In genomic region chr7:82330860-82331259, GRCm38 (mm10) we compare ENCODE assay signal across 22 mouse cellular contexts. TPM values are rescaled to one million over a fixed set of nuclear protein-coding genes. Genes with fewer than 3 reads are reported as not detected.
A peak's percentile ranks its signal among the peaks of the same experiment; 100 is the strongest.
DNase-seq lines count a peak whose midpoint lies in the region; ATAC-seq and TF ChIP-seq lines count a peak whose summit lies in the region.
"Had no signal": no experiment of that assay in that cellular context is flagged by ENCODE, and none has a peak within 500 bp of the region (broad histone marks: within the 10 kb centered on the region; RNA-seq: fewer than 3 reads in every experiment).

No protein-coding gene starts in this region.

- H3K79me2 ChIP-seq in myocyte (ENCODE audit: control insufficient read depth, insufficient read depth): no peaks in the 10 kb centered on the region

- no peak overlapping the region for H3K9ac ChIP-seq in heart, embryonic 11.5 days (ENCODE audit: low read depth, low read length)
- no peak overlapping the region for H3K9ac ChIP-seq in forebrain, embryonic 13.5 days
- H3K9ac ChIP-seq: embryonic facial prominence, embryonic 15.5 days; forebrain, embryonic 15.5 days; heart, embryonic 15.5 days; hindbrain, embryonic 14.5 days; intestine, embryonic 15.5 days had no signal

- no peak overlapping the region for H3K4me2 ChIP-seq in heart, embryonic 11.5 days
- peak overlapping the region; percentile 42 for H3K4me2 ChIP-seq in myocyte (ENCODE audit: low read depth)
- no peak overlapping the region for H3K4me2 ChIP-seq in forebrain, embryonic 13.5 days
- H3K4me2 ChIP-seq: embryonic facial prominence, embryonic 15.5 days; forebrain, embryonic 15.5 days; heart, embryonic 15.5 days; hindbrain, embryonic 14.5 days; intestine, embryonic 15.5 days had no signal

- intact Hi-C loops in gastrocnemius, adult 2 months (cut with DNase I): no loop called here

- no peaks in the 10 kb centered on the region for H3K9me3 ChIP-seq in heart, embryonic 11.5 days (replicated peaks; ENCODE audit: control insufficient read depth, low read length)
- H3K9me3 ChIP-seq in forebrain, embryonic 13.5 days (replicated peaks): no peaks in the 10 kb centered on the region
- H3K9me3 ChIP-seq in embryonic facial prominence, embryonic 10.5 days: no peaks in the 10 kb centered on the region
- H3K9me3 ChIP-seq: embryonic facial prominence, embryonic 15.5 days; forebrain, embryonic 10.5 days; forebrain, embryonic 15.5 days; heart, embryonic 15.5 days; hindbrain, embryonic 10.5 days; intestine, embryonic 15.5 days had no signal

- TF ChIP-seq POLR2A in myocyte (IDR thresholded peaks at IDR 0.05; ENCODE audit: insufficient read length, low read depth): no peak

- WGBS in heart, embryonic 11.5 days (ENCODE audit: insufficient replicate concordance): 64% methylated on average over 6 of the region's 6 CpGs
- WGBS in forebrain, embryonic 13.5 days: 81% methylated on average over 6 of the region's 6 CpGs
- 78% methylated on average over 6 of the region's 6 CpGs for WGBS in embryonic facial prominence, embryonic 10.5 days

- TF ChIP-seq CTCF in gastrocnemius, adult 2 months (IDR thresholded peaks at IDR 0.05): no peak

- H3K4me3 ChIP-seq in heart, embryonic 11.5 days (ENCODE audit: low read depth, low read length): no peak overlapping the region
- no peak overlapping the region for H3K4me3 ChIP-seq in myocyte
- H3K4me3 ChIP-seq in gastrocnemius, adult 2 months: no peak overlapping the region
- no peak overlapping the region for H3K4me3 ChIP-seq in forebrain, embryonic 13.5 days
- no peak overlapping the region for H3K4me3 ChIP-seq in embryonic facial prominence, embryonic 10.5 days
- H3K4me3 ChIP-seq: embryonic facial prominence, embryonic 15.5 days; erythroblast, embryonic 14.5 days; forebrain, embryonic 10.5 days; forebrain, embryonic 15.5 days; heart, embryonic 15.5 days; hindbrain, embryonic 10.5 days; intestine, embryonic 15.5 days had no signal

- no peak overlapping the region for H3ac ChIP-seq in myocyte (ENCODE audit: control insufficient read depth, insufficient read length)

- peaks cover 27% of the 10 kb centered on the region for H3K27me3 ChIP-seq in heart, embryonic 11.5 days (ENCODE audit: control insufficient read depth, insufficient read depth, low read length)
- no peaks in the 10 kb centered on the region for H3K27me3 ChIP-seq in myocyte (ENCODE audit: control insufficient read depth, insufficient read depth, insufficient read length)
- H3K27me3 ChIP-seq in forebrain, embryonic 13.5 days: peaks cover 30% of the 10 kb centered on the region
- peaks cover 52% of the 10 kb centered on the region for H3K27me3 ChIP-seq in embryonic facial prominence, embryonic 10.5 days (replicated peaks; ENCODE audit: low read depth, poor library complexity, severe bottlenecking)

- no peaks in the 10 kb centered on the region for H3K36me3 ChIP-seq in heart, embryonic 11.5 days (ENCODE audit: control insufficient read depth, insufficient read depth, low read length)
- no peaks in the 10 kb centered on the region for H3K36me3 ChIP-seq in myocyte (ENCODE audit: control insufficient read depth, insufficient read depth)
- no peaks in the 10 kb centered on the region for H3K36me3 ChIP-seq in forebrain, embryonic 13.5 days (ENCODE audit: poor library complexity, severe bottlenecking)
- H3K36me3 ChIP-seq in embryonic facial prominence, embryonic 10.5 days (replicated peaks): no peaks in the 10 kb centered on the region
- H3K36me3 ChIP-seq: embryonic facial prominence, embryonic 15.5 days; forebrain, embryonic 10.5 days; forebrain, embryonic 15.5 days; G1E; heart, embryonic 15.5 days; hindbrain, embryonic 10.5 days; intestine, embryonic 15.5 days had no signal

- DNase-seq in heart, adult 11 months: peak; percentile 84
- DNase-seq in A20 (ENCODE audit: low read depth, low spot score): peak; percentile 36
- DNase-seq in gastrocnemius, adult 2 months: no peak
- DNase-seq in embryonic facial prominence, embryonic 10.5 days (ENCODE audit: low spot score): no peak
- DNase-seq: adrenal gland, postnatal 10 days; cerebellum, adult 11-12 months; cerebellum, adult 9-11 months; cerebellum, postnatal 36 days; gastrocnemius, postnatal 14 days had no signal

- H3K4me1 ChIP-seq in heart, embryonic 11.5 days (ENCODE audit: control insufficient read depth, insufficient read depth, low read length): peaks cover 2% of the 10 kb centered on the region; the same call in 1 of the 2 replicates
- H3K4me1 ChIP-seq in forebrain, embryonic 13.5 days: peaks cover 28% of the 10 kb centered on the region
- H3K4me1 ChIP-seq in embryonic facial prominence, embryonic 10.5 days: peaks cover 9% of the 10 kb centered on the region

- ATAC-seq in heart, embryonic 11.5 days (replicated peaks; ENCODE audit: insufficient number of reproducible peaks, low FRiP score, low TSS enrichment): no peak
- ATAC-seq in granulocyte monocyte progenitor cell, adult 5-6 weeks (replicated peaks; ENCODE audit: poor library complexity, severe bottlenecking): peak; percentile 82
- ATAC-seq in forebrain, embryonic 13.5 days: no peak
- ATAC-seq: forebrain, embryonic 15.5 days; intestine, embryonic 15.5 days had no signal

- no peak overlapping the region for H3K27ac ChIP-seq in heart, embryonic 11.5 days (ENCODE audit: low read depth, low read length)
- no peak overlapping the region for H3K27ac ChIP-seq in gastrocnemius, adult 2 months
- H3K27ac ChIP-seq in forebrain, embryonic 13.5 days: no peak overlapping the region
- H3K27ac ChIP-seq in embryonic facial prominence, embryonic 10.5 days (replicated peaks): no peak overlapping the region
- H3K27ac ChIP-seq: embryonic facial prominence, embryonic 15.5 days; forebrain, embryonic 10.5 days; forebrain, embryonic 15.5 days; heart, embryonic 15.5 days; hindbrain, embryonic 10.5 days; hindbrain, embryonic 14.5 days; intestine, embryonic 15.5 days had no signal

TF ChIP-seq in myocyte, 11 proteins besides CTCF, POLR2A, EP300 and RAD21:
- no peak for TF ChIP-seq POLR2AphosphoS2 (IDR thresholded peaks at IDR 0.05; ENCODE audit: insufficient read length, low read depth)
- TF ChIP-seq REST (IDR thresholded peaks at IDR 0.05; ENCODE audit: insufficient read depth, insufficient read length): no peak
- TF ChIP-seq TCF3 (IDR thresholded peaks at IDR 0.05; ENCODE audit: insufficient read length, low read depth): no peak
- TF ChIP-seq MYOD1 (IDR thresholded peaks at IDR 0.05; ENCODE audit: control insufficient read depth in 1 of 3, insufficient read length in 2 of 3, low read depth in 2 of 3): no peak
- no peak for TF ChIP-seq E2F4 (IDR thresholded peaks at IDR 0.05; ENCODE audit: insufficient read depth)
- TF ChIP-seq TCF12 (IDR thresholded peaks at IDR 0.05; ENCODE audit: insufficient read depth, poor library complexity, severe bottlenecking): no peak
- no peak for TF ChIP-seq USF1 (IDR thresholded peaks at IDR 0.05; ENCODE audit: low read depth)
- no peak for TF ChIP-seq SRF (IDR thresholded peaks at IDR 0.05; ENCODE audit: control insufficient read depth, insufficient read length, low read depth)
- TF ChIP-seq CEBPB (IDR thresholded peaks at IDR 0.05; ENCODE audit: insufficient read depth, poor library complexity, severe bottlenecking): no peak
- no peak for TF ChIP-seq MAX (IDR thresholded peaks at IDR 0.05; ENCODE audit: low read depth)
- no peak for TF ChIP-seq MYOG (IDR thresholded peaks at IDR 0.05; ENCODE audit: control insufficient read depth in 1 of 3, insufficient read depth in 1 of 3, insufficient read length in 2 of 3, low read depth in 2 of 3)

RNA-seq across cellular contexts. Expression of gene Adamtsl3, which starts 4.6 kb away (rescaled TPM):
- polyA plus RNA-seq in heart, embryonic 11.5 days (2014; fragmentation: Nextera tagmentation; extraction: Ambion mirVana): 0.54 and 0.57 TPM in 2 replicates
- 0.21 TPM in 1 of 2 replicates, not detected in the other for total RNA-seq in granulocyte monocyte progenitor cell, adult 5-6 weeks (2014; fragmentation: Nextera tagmentation)
- not detected in 2 replicates for total RNA-seq in granulocyte monocyte progenitor cell, adult 5-6 weeks (2017)
- 4.4 TPM for polyA plus RNA-seq in myocyte (2012; fragmentation: generic; extraction: Trizol)
- total RNA-seq in gastrocnemius, adult 2 months (2021): 1 to 10 TPM; 4.3 to 7.8 TPM
- 0.57 and 0.89 TPM in 2 replicates for polyA plus RNA-seq in forebrain, embryonic 13.5 days (2015; fragmentation: Nextera tagmentation; extraction: Ambion mirVana)
- 0.14 and 0.45 TPM in 2 replicates for polyA plus RNA-seq in embryonic facial prominence, embryonic 10.5 days (2016; fragmentation: Nextera tagmentation; extraction: Ambion mirVana)
- polyA plus RNA-seq: erythroblast, embryonic 14.5 days; forebrain, embryonic 10.5 days; G1E had no signal

Comparison
In these comparisons a context has a peak if more than half of its experiments do, and no peak if none do; other contexts are left out.
1. DNase-seq: peak in heart, adult 11 months (single experiment) and A20 (single experiment); none in gastrocnemius, adult 2 months (single experiment) and embryonic facial prominence, embryonic 10.5 days (single experiment).